ENCODE assay signal across 11 mouse cellular contexts in genomic region chr11:117525606-117526349, GRCm38 (mm10). TPM values are rescaled to one million over a fixed set of nuclear protein-coding genes. Genes with fewer than 3 reads are reported as not detected.
A peak's percentile ranks its signal among the peaks of the same experiment; 100 is the strongest.
DNase-seq lines count a peak whose midpoint lies in the region; ATAC-seq and TF ChIP-seq lines count a peak whose summit lies in the region.
"Had no signal": no experiment of that assay in that cellular context is flagged by ENCODE, and none has a peak within 500 bp of the region (broad histone marks: within the 10 kb centered on the region; RNA-seq: fewer than 3 reads in every experiment).

No protein-coding gene starts in this region.

- no peak for DNase-seq in layer of hippocampus, adult 2 months (ENCODE audit: low spot score in 2 of 2)
- DNase-seq in layer of hippocampus, adult 18-20 months (ENCODE audit: low spot score in 2 of 2): no peak
- DNase-seq in embryonic facial prominence, embryonic 10.5 days (ENCODE audit: low spot score): no peak
- peak; percentile 51 for DNase-seq in hindbrain, postnatal 0 days (ENCODE audit: low spot score)
- DNase-seq in layer of hippocampus, adult 9-11 months: no peak
- no peak for DNase-seq in cerebellum, adult 8-10 months

- H3K4me2 ChIP-seq in hindbrain, postnatal 0 days (ENCODE audit: low read depth, low read length): no peak overlapping the region
- H3K4me2 ChIP-seq in stomach, embryonic 15.5 days: 0 out of 2 replicates have a peak overlapping the region, but pooled peaks have one; percentile 12

- TF ChIP-seq CTCF in layer of hippocampus, adult 2 months (conservative IDR thresholded peaks at IDR 0.05): no peak
- no peak for TF ChIP-seq CTCF in hindbrain, postnatal 0 days (IDR thresholded peaks at IDR 0.05; ENCODE audit: low read depth)

- 23% methylated on average over 18 of the region's 18 CpGs for whole genome bisulfite sequencing in embryonic facial prominence, embryonic 10.5 days
- 20% methylated on average over 18 of the region's 18 CpGs for WGBS in hindbrain, postnatal 0 days
- WGBS in stomach, embryonic 15.5 days: 16% methylated on average over 18 of the region's 18 CpGs

- no peak overlapping the region for H3K4me3 ChIP-seq in layer of hippocampus, adult 2 months
- H3K4me3 ChIP-seq in embryonic facial prominence, embryonic 10.5 days: peak overlapping the region; percentile 18; the same call in 1 of the 2 replicates
- no peak overlapping the region for H3K4me3 ChIP-seq in hindbrain, postnatal 0 days (ENCODE audit: low read length)
- no peak overlapping the region for H3K4me3 ChIP-seq in stomach, embryonic 15.5 days (replicated peaks)

- H3K27ac ChIP-seq in layer of hippocampus, adult 2 months: peak overlapping the region; percentile 76
- peak overlapping the region; percentile 67 for H3K27ac ChIP-seq in embryonic facial prominence, embryonic 10.5 days (replicated peaks)
- peak overlapping the region; percentile 32; the same call in 1 of the 2 replicates for H3K27ac ChIP-seq in hindbrain, postnatal 0 days
- no peak overlapping the region for H3K27ac ChIP-seq in stomach, embryonic 15.5 days

- H3K4me1 ChIP-seq in embryonic facial prominence, embryonic 10.5 days: peaks cover 47% of the 10 kb centered on the region
- peaks cover 35% of the 10 kb centered on the region for H3K4me1 ChIP-seq in hindbrain, postnatal 0 days (ENCODE audit: insufficient read depth, low read length)
- H3K4me1 ChIP-seq in stomach, embryonic 15.5 days: peaks cover 17% of the 10 kb centered on the region

- no peaks in the 10 kb centered on the region for H3K36me3 ChIP-seq in embryonic facial prominence, embryonic 10.5 days (replicated peaks)
- no peaks in the 10 kb centered on the region for H3K36me3 ChIP-seq in hindbrain, postnatal 0 days (ENCODE audit: insufficient read depth, low read length)
- H3K36me3 ChIP-seq in stomach, embryonic 15.5 days: no peaks in the 10 kb centered on the region

- ATAC-seq in hindbrain, postnatal 0 days: no peak
- no peak; the same call in 1 of the 2 replicates for ATAC-seq in stomach, embryonic 15.5 days (ENCODE audit: insufficient read depth, low FRiP score, low read depth)
- ATAC-seq in cerebellum, adult (ENCODE audit: insufficient number of reproducible peaks, low FRiP score, low TSS enrichment): no peak

- H3K9me3 ChIP-seq in embryonic facial prominence, embryonic 10.5 days: no peaks in the 10 kb centered on the region
- no peaks in the 10 kb centered on the region for H3K9me3 ChIP-seq in hindbrain, postnatal 0 days (ENCODE audit: low read length)
- no peaks in the 10 kb centered on the region for H3K9me3 ChIP-seq in stomach, embryonic 15.5 days

- 0 out of 2 replicates have a peak overlapping the region, but pooled peaks have one; percentile 13 for H3K9ac ChIP-seq in hindbrain, postnatal 0 days (replicated peaks; ENCODE audit: low read length)
- H3K9ac ChIP-seq in stomach, embryonic 15.5 days: no peak overlapping the region

- H3K27me3 ChIP-seq in embryonic facial prominence, embryonic 10.5 days (replicated peaks; ENCODE audit: low read depth, poor library complexity, severe bottlenecking): peaks cover 18% of the 10 kb centered on the region
- H3K27me3 ChIP-seq in hindbrain, postnatal 0 days (ENCODE audit: insufficient read depth, low read length): no peaks in the 10 kb centered on the region
- no peaks in the 10 kb centered on the region; the same call in 1 of the 2 replicates for H3K27me3 ChIP-seq in stomach, embryonic 15.5 days (replicated peaks)

RNA-seq across cellular contexts. Expression of gene Gm11733, which starts 41.6 kb away (rescaled TPM):
- total RNA-seq in layer of hippocampus, adult 2 months (2021): under 1 TPM; 0.20 to 0.26 TPM
- under 1 TPM in 1 of 2 experiments, not detected in 1; 0.22 TPM for total RNA-seq in layer of hippocampus, adult 18-20 months (2021)
- polyA plus RNA-seq in embryonic facial prominence, embryonic 10.5 days (2016; fragmentation: Nextera tagmentation; extraction: Ambion mirVana): 0.06 TPM in 2 replicates
- 0.10 TPM in 1 of 2 replicates, not detected in the other for total RNA-seq in hindbrain, postnatal 0 days (2014; rRNA removed)
- 0.13 TPM in 1 of 2 replicates, not detected in the other for polyA plus RNA-seq in hindbrain, postnatal 0 days (2015; fragmentation: Nextera tagmentation; extraction: Ambion mirVana)
- not detected in 2 replicates for polyA plus RNA-seq in stomach, embryonic 15.5 days (2015; fragmentation: Nextera tagmentation; extraction: Ambion mirVana)
- total RNA-seq: heart, postnatal 25 days; left cerebral cortex, postnatal 25 days had no signal
- polyA plus RNA-seq: testis, adult 2 months had no signal
